Mouse (Mus musculus) cerebellum, postnatal 36 days (tissue): ENCODE results near the gene Ntm.
A peak's percentile ranks its signal among the peaks of the same experiment; 100 is the strongest.

Source experiments
- DNase-seq, 2 experiments: peaks; one replicate each; pipeline ENCODE4 v3.0.0; 2021 to 2022; ENCODE audit warnings: mixed read lengths in 2 of 2

Ntm gene

DNA sequence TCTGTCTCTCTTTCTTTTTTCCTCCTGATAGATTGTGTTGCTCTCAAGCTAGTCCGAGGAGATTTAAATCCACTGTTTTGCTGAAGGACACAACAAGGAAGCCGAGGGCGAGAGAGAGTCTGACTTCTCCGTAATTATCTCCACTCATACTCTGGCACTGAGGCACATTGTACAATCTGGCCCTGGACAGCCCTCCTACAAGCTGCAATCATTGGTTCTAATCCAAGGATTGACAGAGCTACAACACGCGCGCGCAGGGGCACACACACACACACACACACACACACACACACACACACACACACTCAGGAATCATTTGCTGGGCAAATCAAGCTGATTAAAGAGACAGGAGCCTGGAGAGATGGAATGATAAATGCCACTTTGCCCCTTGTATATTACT lies at the start of gene Ntm:
Gene Ntm, minus strand, starts transcription at position 164 of the 400 bp plus-strand sequence.
- peak; percentile 64 to 72 for DNase-seq

DNA sequence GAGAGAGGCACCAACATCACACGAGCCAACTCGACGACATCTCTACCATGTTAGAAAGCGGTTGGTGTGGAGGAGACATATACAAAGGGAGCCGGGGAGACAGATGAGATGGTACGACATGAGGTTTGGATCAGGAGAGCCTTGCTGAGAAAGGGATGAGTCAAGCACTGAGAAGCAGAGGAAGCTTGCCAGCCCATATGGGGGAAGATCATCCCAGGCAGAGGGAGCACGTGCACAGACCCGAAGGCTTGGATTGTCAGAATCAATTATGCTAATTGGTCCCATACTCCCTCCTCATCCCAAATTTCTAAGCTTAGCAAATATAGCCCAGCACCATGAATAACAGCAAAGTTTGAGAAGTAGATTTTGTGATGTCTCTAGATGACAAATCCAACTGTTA lies 42.8 kb upstream of the Ntm start:
- no peak for DNase-seq

DNA sequence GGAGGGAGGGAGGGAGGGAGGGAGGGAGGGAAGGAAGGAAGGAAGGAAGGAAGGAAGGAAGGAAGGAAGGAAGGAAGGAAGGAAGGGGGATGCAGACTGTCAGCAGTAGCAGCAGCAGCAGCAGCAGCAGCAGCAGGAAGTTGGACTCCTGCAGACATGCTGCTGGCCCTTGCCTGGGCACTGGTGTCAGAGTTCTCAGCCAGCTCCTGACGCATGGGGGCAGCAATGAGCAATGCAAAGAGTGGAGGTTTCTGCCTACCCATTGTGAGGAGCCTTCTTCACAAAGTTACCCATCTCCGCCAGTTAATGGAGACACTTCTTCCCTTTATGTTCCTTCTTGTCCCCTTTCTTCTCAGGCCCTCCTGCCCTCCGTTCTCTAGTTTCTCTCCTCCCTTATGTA lies 40.7 kb upstream of the Ntm start:
- peak; percentile 86 to 90 for DNase-seq

DNA sequence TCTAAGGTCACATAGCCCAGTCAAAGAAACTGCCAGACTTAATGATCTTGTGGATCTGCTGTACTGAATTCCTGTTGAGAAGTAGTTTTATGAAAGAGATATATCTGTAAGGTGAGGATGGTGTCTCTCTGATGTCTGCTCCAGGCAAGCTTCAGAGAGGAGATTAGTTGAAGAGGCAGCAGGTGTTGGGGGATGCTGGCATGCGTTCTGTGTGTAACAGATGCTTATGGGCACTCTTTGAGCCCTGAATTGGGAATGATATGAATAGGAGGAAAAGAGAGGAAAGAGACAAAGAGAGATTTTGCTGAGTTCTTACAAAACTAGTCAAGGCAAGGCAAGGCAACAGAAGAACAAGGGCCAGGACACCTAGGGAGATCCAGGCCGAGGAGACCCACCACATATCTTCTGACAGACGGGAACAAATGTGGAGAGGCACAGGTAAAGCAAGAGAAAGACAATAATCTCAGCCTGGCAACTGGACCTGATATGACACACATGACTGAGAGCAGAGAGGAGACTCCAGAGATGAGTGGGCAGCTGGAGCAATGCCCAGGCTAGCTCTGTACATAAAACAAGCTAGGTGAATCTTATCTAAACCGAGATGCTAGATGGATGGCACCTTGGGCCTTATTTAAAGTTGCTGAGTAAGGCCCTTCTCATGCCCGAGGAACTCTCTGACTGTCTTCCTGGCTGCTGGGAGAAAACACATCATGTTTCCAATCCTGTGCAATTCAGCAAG lies 18.4 kb upstream of the Ntm start:
- no peak for DNase-seq

DNA sequence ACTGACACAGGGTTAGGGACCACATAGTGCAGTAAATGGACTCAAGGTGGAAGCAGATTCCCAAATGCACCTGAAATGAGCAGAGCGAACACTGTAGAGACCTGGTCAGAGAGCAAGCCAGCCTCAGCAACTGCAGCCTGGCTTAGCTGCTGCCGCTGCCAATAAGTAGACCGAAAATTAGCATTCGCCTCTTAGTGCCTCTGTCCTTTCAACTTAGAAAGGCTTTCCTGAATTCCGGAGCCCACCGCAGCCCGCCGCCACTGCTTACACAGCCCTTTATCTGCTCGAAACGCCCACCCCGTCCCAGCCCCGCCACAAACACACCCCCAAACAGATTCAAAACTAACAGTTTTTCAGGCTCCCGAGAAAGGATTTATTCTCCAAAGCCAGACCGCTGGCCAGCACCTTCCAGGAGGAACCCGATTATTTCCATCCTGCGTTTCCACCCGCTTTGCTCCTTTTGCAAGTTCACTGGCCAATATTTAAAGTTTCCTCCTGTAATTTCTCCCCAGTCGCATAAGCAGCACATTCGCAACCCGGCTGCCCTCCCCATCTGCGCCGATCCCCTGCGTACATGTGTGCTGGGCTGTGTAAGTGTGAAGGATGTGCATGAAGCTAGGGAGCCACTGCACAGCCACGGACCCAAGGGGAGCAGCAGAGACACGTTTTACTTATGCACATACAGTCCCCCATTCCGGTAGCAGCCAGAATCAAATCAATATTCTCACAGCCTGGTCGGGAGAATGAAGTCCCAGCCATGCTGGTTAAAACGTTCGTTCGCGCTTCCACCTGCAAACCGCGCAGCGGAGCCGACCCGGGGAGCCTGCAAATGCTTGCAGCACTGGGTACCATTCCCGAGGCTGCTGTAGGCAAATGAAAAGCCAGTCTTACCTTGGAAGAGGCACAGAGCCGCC lies 730 bp downstream of the Ntm start:
- peak; percentile 48 to 57 for DNase-seq

DNA sequence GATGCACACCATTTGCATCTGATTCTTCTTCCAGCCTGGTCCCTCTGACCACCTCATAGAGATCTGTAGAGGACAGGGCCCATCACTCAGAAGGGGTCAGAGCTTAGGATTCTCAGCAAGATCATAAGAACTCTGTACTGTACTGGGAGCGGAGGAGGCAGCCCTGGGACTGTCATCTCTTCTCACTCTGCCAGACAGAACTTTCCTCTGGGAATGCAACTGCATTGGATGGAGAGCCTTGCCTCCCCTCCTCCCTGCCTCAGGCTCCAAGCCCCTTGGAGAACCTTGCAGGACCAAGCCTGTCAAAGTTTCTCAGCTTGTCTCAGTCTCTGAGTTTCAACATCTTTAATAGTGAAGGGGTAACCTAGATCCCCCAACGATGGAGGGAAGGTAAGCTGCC lies 1.4 kb downstream of the Ntm start:
- no peak for DNase-seq

DNA sequence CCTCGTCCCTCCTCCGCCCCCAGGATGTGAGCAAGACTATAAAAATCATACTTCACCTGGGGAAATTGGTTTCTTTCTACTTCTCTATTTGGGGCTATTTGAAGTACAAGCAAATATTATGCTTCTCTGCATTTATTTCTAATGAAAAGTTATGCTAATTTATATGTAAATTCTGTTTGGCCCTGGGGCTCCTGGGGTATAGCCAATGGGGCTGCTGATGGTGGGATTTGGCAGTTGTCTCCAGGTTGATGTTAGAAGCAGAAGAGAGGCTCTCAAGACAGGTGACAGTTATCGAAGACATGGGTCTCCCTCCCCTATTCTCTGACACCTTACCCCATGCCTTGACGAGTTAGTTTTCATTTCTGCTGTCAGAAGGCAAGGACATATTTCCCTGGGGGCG lies 2.2 kb downstream of the Ntm start:
- no peak for DNase-seq

DNA sequence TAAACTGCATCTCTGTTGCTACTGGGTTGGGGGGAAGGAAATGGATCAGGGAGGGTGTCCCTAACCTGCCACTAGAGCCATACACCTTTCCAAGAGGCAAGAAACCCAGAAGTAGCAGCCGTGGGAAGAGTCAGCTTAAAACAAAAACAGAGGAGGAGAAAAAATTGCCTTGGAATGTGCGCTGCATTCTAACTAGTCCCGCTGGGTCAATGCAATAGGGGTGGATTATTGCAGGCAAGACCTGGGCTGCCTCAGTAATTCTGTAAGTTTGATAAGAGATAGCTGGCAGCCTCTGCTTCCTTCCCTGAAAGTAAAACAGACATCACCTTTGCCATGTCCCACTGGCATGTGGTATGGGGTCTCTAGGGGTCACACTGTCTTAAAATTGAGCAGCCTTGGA lies 2.7 kb downstream of the Ntm start:
- no peak for DNase-seq

DNA sequence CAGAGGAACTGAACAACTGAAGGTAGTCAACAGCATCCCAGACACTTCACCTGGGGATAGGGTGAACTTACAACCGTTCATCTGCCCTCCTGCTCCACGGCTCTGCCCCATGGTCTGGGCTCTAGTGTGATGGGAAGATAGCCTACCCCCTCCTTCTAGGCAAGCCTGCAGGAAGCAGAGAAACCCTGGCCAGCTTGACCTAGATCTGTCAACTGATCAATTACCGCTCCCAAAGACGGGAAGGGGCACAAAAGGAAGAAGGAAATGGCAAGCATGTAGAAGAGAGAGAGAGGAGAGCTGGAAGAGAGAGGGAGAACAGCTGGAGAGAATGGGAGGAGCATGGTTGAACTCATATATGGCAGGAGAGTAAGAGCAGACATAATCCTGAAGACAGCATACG lies 6.0 kb downstream of the Ntm start:
- no peak for DNase-seq

DNA sequence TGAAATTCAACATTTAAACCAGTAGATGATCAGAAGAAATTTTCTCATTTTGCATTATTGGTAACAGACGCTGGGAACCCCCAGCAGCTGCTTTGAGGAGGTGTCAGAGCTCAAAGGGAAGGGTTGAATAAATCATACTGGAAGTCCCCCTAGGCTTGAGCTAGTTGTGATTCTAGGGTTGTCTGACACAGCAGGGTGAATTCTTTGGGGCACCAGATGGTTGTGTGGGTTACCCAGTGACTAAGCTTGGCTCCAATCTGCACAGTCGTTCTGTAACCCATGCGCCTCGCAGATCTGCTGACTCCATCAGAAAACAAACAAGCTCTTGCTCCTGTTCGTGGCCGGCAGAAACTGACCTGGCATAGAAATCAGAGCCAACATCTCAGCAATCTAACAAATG lies 8.9 kb downstream of the Ntm start:
- DNase-seq = peak; percentile 54 to 62

DNA sequence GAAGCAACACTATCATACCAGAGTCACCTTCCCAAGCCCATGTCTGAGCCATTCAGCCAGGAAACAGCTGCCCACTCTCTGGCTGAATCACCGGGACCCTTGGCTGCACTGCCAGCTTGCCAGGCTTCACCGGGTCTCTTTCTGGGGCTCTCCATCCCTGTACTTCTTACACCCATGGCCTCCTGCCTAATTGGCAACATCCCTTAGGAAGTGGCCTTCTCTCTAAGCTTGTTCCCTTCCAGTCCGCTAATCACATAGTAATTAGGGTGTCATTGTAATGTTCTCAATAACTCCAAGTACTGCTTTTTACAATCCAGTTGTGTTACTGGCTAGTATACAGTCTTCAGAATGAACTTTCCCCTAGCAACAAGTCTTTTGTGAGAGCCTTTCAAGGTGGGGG lies 13.9 kb downstream of the Ntm start:
- DNase-seq = no peak

DNA sequence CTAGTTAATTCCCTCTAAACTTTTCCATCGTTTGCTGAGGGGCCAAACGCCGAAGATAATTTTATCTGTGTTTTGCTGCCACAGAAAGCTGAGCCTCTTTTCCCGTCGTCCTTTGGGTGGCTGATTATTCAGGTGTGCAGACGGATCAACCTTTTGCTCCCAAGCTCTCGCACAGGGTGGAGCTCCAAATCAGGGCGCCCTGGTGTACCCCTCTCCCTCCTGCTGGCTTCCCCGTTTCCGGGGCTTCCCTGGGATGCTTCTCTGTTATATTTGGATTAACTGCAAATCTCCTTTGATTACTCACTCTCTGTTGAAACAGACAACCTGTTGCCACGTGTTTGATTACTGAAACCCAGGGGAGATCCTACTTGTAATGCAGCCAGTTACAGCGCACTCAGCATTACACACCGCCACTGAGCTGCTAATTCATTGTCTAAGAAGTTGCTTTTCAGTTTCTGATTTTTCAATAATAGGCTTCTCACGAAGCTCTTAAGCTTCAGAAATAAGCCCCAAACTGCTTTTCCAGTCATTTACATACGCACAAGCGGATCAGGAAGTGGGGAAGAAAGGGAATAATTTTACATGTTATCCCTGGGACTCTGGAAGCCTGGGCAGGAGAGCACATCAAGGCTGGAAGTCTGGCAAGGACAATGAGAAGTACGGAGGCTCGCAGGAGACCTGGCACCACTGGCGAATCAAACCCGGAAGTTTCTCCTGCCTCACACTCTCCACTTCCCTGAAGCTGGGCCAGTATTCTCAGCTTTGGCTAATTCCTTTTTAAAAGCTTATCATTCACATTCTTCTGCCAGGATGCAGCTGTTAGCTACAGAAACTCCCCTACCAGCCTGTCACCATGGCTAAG lies 19.5 kb downstream of the Ntm start:
- no peak for DNase-seq

DNA sequence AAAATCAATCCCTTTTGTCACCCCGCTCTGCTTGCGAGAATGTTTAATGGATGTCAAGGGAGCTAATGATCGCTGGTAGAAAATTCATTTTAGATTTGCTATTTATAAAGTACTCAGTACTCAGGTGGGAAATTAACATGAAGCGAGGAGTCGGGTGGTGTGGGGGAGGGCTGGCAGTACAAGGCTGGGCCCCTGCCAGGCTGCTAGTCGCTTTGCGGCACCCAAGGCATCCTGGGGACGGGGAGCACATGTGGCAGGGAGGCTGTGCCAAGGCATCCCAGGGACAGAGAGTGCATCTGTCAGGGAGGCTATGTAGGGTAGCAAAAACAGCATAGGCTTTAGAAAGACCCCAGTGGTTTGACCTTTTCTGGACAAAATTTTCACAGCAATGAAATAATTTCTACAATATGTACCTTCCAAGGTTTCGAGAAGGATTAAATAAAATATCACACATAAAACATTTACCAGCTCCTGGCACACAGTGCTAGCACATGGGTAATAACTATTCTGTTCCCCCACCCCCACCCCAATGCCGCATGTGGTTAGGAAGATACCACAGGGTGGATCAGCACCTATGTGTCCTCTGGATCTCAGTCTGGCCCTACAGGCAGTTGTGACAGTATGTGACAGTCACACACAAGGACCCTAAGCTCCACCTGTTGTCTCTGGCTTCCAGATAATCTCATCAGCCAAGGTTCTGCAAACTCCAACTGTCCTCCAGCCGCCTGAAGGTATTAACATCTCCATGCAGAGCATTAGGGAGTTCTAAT lies 20.6 kb downstream of the Ntm start:
- DNase-seq = no peak

DNA sequence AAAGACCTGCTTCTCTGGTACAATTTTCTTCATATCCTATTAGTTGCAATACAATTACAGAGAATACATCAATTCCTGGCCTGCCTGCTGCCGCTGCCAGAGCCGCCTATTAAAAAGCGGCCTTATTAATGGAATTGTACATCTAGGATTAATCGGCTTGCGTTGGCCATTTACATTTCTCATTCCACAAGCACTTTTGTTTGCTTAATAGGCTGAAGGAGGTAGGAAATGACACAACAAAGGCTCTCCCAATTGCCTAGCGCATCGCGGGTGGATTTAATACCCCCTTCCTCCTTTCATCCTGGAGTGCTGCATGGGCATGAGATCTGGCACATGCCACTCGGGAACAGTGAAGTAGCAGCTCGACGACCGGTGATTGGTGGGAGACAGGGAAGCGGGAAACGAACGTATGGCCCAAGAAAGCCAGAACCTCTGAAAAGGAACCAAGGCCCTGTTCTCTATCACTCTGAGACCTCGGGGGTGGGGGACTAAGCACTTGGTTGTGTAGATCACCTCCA lies 23.4 kb downstream of the Ntm start:
- DNase-seq = no peak

DNA sequence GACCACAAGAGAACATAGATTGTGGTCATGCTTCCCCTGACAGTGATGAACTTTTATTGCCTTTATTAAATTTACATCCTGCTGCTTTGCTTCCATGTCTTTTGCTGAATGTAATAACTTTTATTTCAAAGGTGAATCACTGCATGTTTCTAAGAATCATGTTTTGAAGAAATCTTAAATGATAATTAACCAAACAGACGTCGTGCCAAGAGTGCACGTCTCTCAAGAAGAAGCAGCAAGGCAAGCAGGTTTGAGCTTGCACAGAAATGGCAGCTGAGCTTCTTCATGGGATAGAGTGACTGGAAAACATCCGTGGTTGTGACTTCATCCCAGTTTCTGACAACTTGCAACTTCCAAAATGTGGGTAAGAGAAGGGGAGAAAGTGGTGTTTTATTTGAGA lies 34.1 kb downstream of the Ntm start:
- DNase-seq = no peak

DNA sequence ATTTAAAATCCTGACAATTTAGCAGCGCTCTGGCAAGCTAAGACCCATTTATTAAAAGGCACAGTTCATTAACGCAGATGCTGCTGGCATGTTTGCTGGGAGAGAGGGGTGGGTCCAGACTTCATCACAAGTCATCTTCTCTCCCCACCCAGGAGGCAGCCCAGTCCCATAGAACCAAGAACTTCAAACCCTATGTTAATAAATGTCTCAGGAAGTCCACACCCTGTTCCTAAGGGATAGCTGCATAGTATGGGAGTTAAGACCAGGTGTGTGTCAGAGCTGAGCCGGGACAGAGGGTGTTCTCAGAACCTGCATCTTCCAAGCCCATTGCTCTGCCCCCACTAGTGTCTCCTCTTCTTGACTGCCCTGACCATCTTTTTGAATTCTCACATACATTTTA lies 37.6 kb downstream of the Ntm start:
- no peak for DNase-seq

DNA sequence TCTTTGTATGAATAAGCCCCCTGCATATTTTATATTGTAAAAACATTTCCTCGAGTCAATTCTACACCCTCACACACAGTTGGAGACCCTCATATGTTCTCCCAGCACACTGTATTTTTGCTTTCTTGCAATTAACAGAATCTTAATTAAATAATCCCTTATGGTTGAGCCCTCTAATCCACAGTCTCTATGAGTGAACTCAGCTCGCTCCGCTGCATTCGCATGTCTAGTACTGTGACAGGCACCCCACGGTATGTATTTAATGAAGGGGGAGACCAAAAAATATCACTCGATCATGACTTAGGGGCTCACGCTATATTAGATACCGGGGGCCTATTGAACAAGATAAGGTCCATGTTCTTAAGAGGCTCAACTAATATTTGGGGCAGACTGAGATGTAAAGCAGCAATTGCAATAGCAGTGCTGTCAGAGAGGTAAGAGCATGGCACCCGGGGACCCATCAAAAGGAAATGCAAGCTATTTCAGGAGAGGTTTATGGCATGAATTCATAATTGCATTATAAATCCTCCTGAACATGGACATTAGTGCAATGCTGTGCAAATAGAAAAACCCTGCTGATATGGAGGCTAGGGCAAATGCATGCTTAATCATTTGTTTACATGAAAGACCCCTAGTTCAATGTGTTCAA lies 64.4 kb downstream of the Ntm start:
- no peak for DNase-seq

DNA sequence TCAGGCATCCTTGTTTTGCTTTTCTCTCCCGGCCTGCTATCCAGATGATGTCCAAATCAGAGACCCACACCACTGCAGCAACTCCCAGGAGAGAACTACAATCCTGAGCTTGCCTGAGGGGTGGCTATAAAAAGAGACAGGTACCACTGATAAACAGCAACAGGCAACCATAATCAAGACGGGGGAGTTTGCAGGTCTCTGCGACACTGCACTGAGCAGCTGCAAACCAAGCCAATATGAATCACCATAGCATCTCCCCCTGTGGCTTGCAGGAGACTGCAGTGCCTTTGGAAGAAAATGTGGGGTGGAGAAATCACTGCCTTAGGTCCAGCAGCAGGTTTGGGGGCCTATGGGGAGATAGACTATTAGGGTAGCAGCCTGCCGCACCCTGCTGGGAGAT lies 65.5 kb downstream of the Ntm start:
- DNase-seq = no peak

DNA sequence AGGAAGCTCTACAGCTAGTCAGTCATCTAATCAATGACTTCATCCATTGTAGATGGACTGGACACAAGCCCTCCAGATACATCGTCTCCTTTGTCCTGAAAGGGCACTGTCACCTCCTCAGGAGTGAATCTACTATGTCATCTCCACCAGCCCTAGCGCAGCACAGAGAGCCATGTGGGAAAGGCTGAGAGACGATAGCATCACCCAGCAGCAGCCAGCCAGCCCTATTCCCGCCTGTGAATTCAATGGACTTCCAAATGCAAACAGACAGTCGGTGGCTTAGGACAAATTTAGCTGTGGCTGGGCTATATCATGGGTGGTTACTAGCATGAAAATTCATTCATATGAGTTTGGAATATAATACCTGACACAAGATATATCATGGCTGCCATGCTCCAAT lies 70.1 kb downstream of the Ntm start:
- no peak for DNase-seq

DNA sequence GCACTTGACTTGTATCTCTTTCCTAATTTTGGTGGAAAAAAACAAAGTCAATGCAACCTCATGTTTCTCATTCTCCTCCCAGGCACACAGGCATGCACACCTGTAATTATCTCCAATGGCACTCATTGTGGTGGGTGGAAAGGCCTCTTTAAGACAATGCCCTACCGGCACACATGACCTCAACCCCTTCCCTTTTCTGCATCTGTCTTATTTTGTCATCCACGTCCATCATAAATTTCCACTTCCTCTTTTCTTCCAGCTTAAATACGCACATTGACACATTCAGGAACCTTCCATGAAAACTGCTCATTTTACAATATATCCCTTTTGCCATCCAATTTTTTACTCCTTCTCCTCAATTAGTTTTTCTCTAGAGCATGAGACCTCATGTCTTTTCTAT lies 74.2 kb downstream of the Ntm start:
- no peak for DNase-seq

DNA sequence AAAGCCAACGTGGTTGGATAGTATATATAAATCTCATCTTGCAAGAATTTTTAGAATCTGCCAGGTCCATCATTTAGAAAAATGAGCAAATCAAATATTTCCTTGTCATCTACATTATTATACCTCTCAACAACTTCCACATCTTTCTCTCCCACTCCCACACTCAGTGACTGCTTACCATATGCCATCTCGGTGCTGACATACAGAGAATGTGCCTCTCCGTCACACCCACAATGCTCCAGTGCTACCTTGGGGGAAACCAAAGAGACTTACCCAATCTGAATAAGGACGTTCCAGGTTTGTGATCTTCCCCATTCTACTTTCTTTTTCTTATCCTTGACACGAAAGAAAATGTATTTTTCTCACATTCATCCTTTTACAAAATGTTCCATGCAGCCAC lies 75.0 kb downstream of the Ntm start:
- DNase-seq = no peak

DNA sequence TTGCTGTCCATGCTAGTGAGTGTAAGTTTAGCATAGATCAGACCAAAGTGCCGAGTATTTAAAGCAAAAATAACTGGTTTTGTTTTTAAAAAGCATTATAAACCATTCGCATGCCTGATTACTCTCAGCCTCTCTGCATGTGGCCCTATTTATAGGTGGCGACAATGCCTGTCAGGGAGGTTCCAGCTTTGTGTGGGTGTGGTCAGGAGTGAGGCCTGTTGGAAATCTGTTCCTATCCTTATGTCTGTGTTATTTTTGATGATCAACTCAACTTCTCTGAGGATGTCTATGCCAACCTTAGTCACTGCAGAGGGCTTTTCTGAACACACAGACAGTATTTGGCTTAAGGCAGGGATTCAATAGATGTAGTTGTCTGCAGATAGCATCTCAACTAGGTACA lies 78.9 kb downstream of the Ntm start:
- no peak for DNase-seq
